Mouse (Mus musculus) erythroid progenitor cell, adult 5-6 weeks (primary cell): ENCODE results near the gene Olfr969. TPM values are rescaled to one million over a fixed set of nuclear protein-coding genes. Genes with fewer than 3 reads are reported as not detected.
"Not testable (repeated sequence)": the region's sequence is repeated elsewhere in the genome, so short reads cannot be mapped to it uniquely, and the experiment has no call there.

Source experiments
- ATAC-seq: replicated peaks from 2 replicates; pipeline ENCODE4 v1.8.0; 2016; ENCODE audit warnings: moderate number of reproducible peaks, mild to moderate bottlenecking, moderate TSS enrichment, inconsistent platforms; ENCODE audit not compliant: poor library complexity, low FRiP score, severe bottlenecking
- total RNA-seq, 2 experiments: library from RNA; stranded (forward) in 1 of 2; stranded (reverse) in 1 of 2; fragments of 150-400 nt in 1 of 2; fragments of 186-747, 209-891 nt in 1 of 2; gene quantifications; 2 replicates each; pipeline versions ENCODE4 v1.2.3 to v1.2.4; 2015 to 2017; ENCODE audit warnings: low replicate concordance in 2 of 2

Olfr969 gene
- not detected in 2 replicates for total RNA-seq (2015; ENCODE audit: low replicate concordance)
- not detected in 2 replicates for total RNA-seq (2017; ENCODE audit: low replicate concordance)

DNA sequence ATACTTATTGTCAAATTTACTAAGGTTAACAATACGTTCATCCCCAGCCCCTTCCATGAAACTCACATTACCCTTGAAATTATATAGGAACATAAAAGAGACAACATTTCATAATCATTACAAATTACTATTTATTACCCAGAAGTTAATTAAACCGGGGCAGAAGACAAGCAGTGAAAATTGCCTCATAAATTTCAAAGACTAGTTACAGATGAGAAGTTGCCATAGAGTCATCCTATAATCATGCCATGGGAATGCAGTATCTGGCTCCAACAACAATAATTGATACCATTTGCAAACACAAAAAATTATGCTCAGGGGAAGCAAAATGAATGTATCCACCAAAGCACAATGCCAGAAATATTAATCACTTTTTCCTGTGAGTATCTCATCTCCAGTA, at the start of gene Olfr969:
TSS of gene Olfr969 (plus strand) at position 388 of the 400 bp plus-strand sequence.
- no peak for ATAC-seq

DNA sequence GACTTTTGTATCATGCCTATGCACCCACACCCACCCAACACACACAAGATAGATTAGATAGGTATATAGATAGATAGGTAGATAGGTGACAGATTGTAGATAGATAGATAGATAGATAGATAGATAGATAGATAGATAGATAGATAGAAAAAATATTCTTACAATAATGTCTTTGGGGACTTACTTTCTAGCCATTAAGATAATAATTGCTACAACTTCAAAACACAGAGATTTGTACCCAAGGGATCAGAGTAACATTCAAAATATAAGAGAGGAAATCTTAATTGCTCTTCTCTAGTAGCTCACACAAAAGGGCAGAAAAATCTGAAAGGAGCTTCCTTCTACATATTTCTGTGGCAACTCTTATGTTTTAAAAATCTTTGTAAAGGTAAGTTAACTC, 44.8 kb upstream of the Olfr969 start, which contains the start of gene Olfr967:
TSS of gene Olfr967 (plus strand) at position 301 of the 400 bp plus-strand sequence.
- ATAC-seq = no peak

DNA sequence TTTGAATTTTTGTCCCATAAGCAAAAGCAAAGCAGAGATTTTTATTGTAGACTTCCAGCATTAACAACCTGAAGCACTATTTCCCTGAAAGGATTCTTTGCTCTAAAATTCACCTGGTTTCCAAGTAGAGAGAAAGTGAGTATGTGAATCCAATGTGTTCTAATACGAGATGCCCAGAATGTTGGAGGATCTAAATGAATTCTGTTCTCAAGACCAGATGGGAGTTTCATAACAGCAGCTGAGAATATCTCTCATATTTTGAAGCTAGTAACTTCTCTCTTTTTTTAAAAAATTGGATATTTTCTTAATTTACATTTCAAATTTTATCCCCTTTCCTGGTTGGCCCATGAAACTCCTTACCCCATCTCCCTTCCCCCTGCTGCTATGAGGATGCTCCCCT, 44.3 kb upstream of the Olfr969 start:
- ATAC-seq = no peak

DNA sequence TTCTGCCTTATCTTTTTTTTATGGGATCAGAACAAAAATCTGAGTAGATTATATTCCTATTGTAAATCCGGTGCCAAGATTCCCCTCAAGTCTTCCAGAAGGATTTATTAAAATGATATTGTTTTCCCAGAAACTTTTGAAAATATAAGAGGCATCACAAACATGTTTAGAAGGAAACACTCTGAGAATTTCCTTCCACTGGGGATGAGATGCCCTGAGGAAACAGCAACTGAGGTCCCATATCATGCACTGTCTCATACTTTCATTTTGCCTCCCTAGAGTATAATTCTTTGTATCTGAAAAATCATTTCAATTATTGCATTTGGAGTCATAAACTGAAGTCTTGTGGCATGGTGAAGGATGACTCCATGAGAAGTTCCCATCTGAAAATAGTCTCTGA, 7.6 kb upstream of the Olfr969 start, which contains the start of gene Olfr968:
TSS of gene Olfr968 (minus strand) at position 101 of the 400 bp plus-strand sequence.
- no peak for ATAC-seq

DNA sequence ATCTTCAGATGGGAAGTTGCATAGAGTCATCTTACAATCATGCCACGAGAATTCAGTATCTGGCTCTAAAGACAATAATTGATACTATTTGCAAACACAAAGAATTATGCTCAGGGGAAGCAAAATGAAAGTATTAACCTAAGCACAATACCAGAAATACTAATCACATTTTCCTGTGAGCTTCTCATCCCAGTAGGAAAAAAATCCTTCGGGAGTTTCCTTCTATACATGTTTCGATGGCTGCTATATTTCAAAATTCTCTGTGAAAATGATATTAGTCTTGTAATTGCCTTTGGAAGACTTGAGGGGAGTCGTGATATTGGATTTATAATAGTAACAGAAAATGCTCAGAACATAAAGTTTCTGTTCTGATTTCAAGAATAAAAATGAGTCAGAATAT, 17.8 kb downstream of the Olfr969 start, which contains the start of gene Olfr970:
TSS of gene Olfr970 (plus strand) at position 301 of the 400 bp plus-strand sequence.
- no peak for ATAC-seq

DNA sequence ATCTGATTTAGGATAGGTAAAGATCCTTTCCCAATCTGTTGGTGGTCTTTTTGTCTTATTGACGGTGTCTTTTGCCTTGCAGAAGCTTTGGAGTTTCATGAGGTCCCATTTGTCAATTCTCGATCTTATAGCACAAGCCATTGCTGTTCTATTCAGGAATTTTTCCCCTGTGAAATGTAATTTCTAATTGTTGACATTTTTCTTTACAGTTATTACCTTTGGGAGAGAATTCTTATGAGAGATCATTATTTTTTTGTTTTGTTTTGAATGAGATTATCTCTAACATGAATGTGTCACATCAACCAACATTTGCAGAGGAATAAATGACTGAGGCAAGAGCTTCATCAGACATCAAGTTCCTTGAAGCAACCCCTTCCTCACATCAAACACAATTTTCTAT, 45.8 kb downstream of the Olfr969 start, which contains the start of gene Olfr971:
TSS of gene Olfr971 (plus strand) at position 301 of the 400 bp plus-strand sequence.
- not testable (repeated sequence) for ATAC-seq

Other genes with a start within 250 kb of the Olfr969 start
- not detected in 2 replicates for gene Olfr958, start 236.9 kb upstream of the Olfr969 start, total RNA-seq (2015; ENCODE audit: low replicate concordance)
- gene Olfr958, start 236.9 kb upstream of the Olfr969 start, total RNA-seq (2017; ENCODE audit: low replicate concordance) = not detected in 2 replicates
- gene Olfr959, start 215.4 kb upstream of the Olfr969 start, total RNA-seq (2015; ENCODE audit: low replicate concordance) = not detected in 2 replicates
- gene Olfr959, start 215.4 kb upstream of the Olfr969 start, total RNA-seq (2017; ENCODE audit: low replicate concordance) = not detected in 2 replicates
- gene AW551984, start 186.5 kb upstream of the Olfr969 start, total RNA-seq (2015; ENCODE audit: low replicate concordance) = not detected in 2 replicates
- gene AW551984, start 186.5 kb upstream of the Olfr969 start, total RNA-seq (2017; ENCODE audit: low replicate concordance) = not detected in 2 replicates
- gene Olfr148, start 180.3 kb upstream of the Olfr969 start, total RNA-seq (2015; ENCODE audit: low replicate concordance) = not detected in 2 replicates
- not detected in 2 replicates for gene Olfr148, start 180.3 kb upstream of the Olfr969 start, total RNA-seq (2017; ENCODE audit: low replicate concordance)
- not detected in 2 replicates for gene Olfr960, start 169.6 kb upstream of the Olfr969 start, total RNA-seq (2015; ENCODE audit: low replicate concordance)
- gene Olfr960, start 169.6 kb upstream of the Olfr969 start, total RNA-seq (2017; ENCODE audit: low replicate concordance) = not detected in 2 replicates
- gene Olfr961, start 145.9 kb upstream of the Olfr969 start, total RNA-seq (2015; ENCODE audit: low replicate concordance) = not detected in 2 replicates
- not detected in 2 replicates for gene Olfr961, start 145.9 kb upstream of the Olfr969 start, total RNA-seq (2017; ENCODE audit: low replicate concordance)
- not detected in 2 replicates for gene Olfr963, start 123.7 kb upstream of the Olfr969 start, total RNA-seq (2015; ENCODE audit: low replicate concordance)
- not detected in 2 replicates for gene Olfr963, start 123.7 kb upstream of the Olfr969 start, total RNA-seq (2017; ENCODE audit: low replicate concordance)
- not detected in 2 replicates for gene Olfr149, start 83.8 kb upstream of the Olfr969 start, total RNA-seq (2015; ENCODE audit: low replicate concordance)
- gene Olfr149, start 83.8 kb upstream of the Olfr969 start, total RNA-seq (2017; ENCODE audit: low replicate concordance) = not detected in 2 replicates
- not detected in 2 replicates for gene Olfr965, start 79.6 kb upstream of the Olfr969 start, total RNA-seq (2015; ENCODE audit: low replicate concordance)
- gene Olfr965, start 79.6 kb upstream of the Olfr969 start, total RNA-seq (2017; ENCODE audit: low replicate concordance) = not detected in 2 replicates
- not detected in 2 replicates for gene Olfr150, start 60.0 kb upstream of the Olfr969 start, total RNA-seq (2015; ENCODE audit: low replicate concordance)
- gene Olfr150, start 60.0 kb upstream of the Olfr969 start, total RNA-seq (2017; ENCODE audit: low replicate concordance) = not detected in 2 replicates
- gene Olfr967, start 44.7 kb upstream of the Olfr969 start, total RNA-seq (2015; ENCODE audit: low replicate concordance) = not detected in 2 replicates
- not detected in 2 replicates for gene Olfr967, start 44.7 kb upstream of the Olfr969 start, total RNA-seq (2017; ENCODE audit: low replicate concordance)
- gene Olfr968, start 7.7 kb upstream of the Olfr969 start, total RNA-seq (2015; ENCODE audit: low replicate concordance) = not detected in 2 replicates
- not detected in 2 replicates for gene Olfr968, start 7.7 kb upstream of the Olfr969 start, total RNA-seq (2017; ENCODE audit: low replicate concordance)
- gene Olfr970, start 17.9 kb downstream of the Olfr969 start, total RNA-seq (2015; ENCODE audit: low replicate concordance) = not detected in 2 replicates
- not detected in 2 replicates for gene Olfr970, start 17.9 kb downstream of the Olfr969 start, total RNA-seq (2017; ENCODE audit: low replicate concordance)
- gene Olfr971, start 45.9 kb downstream of the Olfr969 start, total RNA-seq (2015; ENCODE audit: low replicate concordance) = not detected in 2 replicates
- not detected in 2 replicates for gene Olfr971, start 45.9 kb downstream of the Olfr969 start, total RNA-seq (2017; ENCODE audit: low replicate concordance)
- not detected in 2 replicates for gene Olfr972, start 75.5 kb downstream of the Olfr969 start, total RNA-seq (2015; ENCODE audit: low replicate concordance)
- gene Olfr972, start 75.5 kb downstream of the Olfr969 start, total RNA-seq (2017; ENCODE audit: low replicate concordance) = not detected in 2 replicates
- not detected in 2 replicates for gene Olfr229, start 116.4 kb downstream of the Olfr969 start, total RNA-seq (2015; ENCODE audit: low replicate concordance)
- gene Olfr229, start 116.4 kb downstream of the Olfr969 start, total RNA-seq (2017; ENCODE audit: low replicate concordance) = not detected in 2 replicates
- gene Olfr974, start 146.6 kb downstream of the Olfr969 start, total RNA-seq (2015; ENCODE audit: low replicate concordance) = not detected in 2 replicates
- gene Olfr974, start 146.6 kb downstream of the Olfr969 start, total RNA-seq (2017; ENCODE audit: low replicate concordance) = not detected in 2 replicates
- gene Olfr975, start 161.1 kb downstream of the Olfr969 start, total RNA-seq (2015; ENCODE audit: low replicate concordance) = not detected in 2 replicates
- gene Olfr975, start 161.1 kb downstream of the Olfr969 start, total RNA-seq (2017; ENCODE audit: low replicate concordance) = not detected in 2 replicates
- not detected in 2 replicates for gene Olfr976, start 170.2 kb downstream of the Olfr969 start, total RNA-seq (2015; ENCODE audit: low replicate concordance)
- gene Olfr976, start 170.2 kb downstream of the Olfr969 start, total RNA-seq (2017; ENCODE audit: low replicate concordance) = not detected in 2 replicates
- not detected in 2 replicates for gene Olfr978, start 201.2 kb downstream of the Olfr969 start, total RNA-seq (2015; ENCODE audit: low replicate concordance)
- not detected in 2 replicates for gene Olfr978, start 201.2 kb downstream of the Olfr969 start, total RNA-seq (2017; ENCODE audit: low replicate concordance)
- not detected in 2 replicates for gene Olfr979, start 212.5 kb downstream of the Olfr969 start, total RNA-seq (2015; ENCODE audit: low replicate concordance)
- gene Olfr979, start 212.5 kb downstream of the Olfr969 start, total RNA-seq (2017; ENCODE audit: low replicate concordance) = not detected in 2 replicates
- gene Olfr980, start 218.6 kb downstream of the Olfr969 start, total RNA-seq (2015; ENCODE audit: low replicate concordance) = not detected in 2 replicates
- 1.2 TPM in 1 of 2 replicates, not detected in the other for gene Olfr980, start 218.6 kb downstream of the Olfr969 start, total RNA-seq (2017; ENCODE audit: low replicate concordance)
- gene Olfr981, start 230.5 kb downstream of the Olfr969 start, total RNA-seq (2015; ENCODE audit: low replicate concordance) = not detected in 2 replicates
- gene Olfr981, start 230.5 kb downstream of the Olfr969 start, total RNA-seq (2017; ENCODE audit: low replicate concordance) = not detected in 2 replicates